Mouse (Mus musculus) left cerebral cortex, postnatal 10 days (tissue): Measurements from ENCODE around the gene Bpifc. TPM values are rescaled to one million over a fixed set of nuclear protein-coding genes. Genes with fewer than 3 reads are reported as not detected.

Experiments
- DNase-seq, 2 experiments: peaks; one replicate each; pipeline ENCODE4 v3.0.0; 2021 to 2022; ENCODE audit warnings: low spot score in 2 of 2, mixed read lengths in 1 of 2; ENCODE audit errors: extremely low spot score in 1 of 2
- intact Hi-C: fragments of 180-260 bp; cut with DNase I; formaldehyde crosslinking; loops from one replicate; pipeline ENCODE4 v1.15.1; 2025
- total RNA-seq, 2 experiments: library from RNA; stranded (reverse); gene quantifications; 2 replicates each; pipeline ENCODE4 v1.2.3; 2021

Bpifc gene
- total RNA-seq, 2 experiments from 2014 or later, result not detected

- DNase-seq, result no peak
- intact Hi-C loops, result no loop called here
Measured at GRCm38 (mm10) chr10:86021408-86021748, 9.7 kb upstream of the Bpifc start.

- intact Hi-C loops, result no loop called here
- DNase-seq, result no peak
Measured at GRCm38 (mm10) chr10:86018813-86019212, 7.1 kb upstream of the Bpifc start.

- intact Hi-C loops, result no loop called here
- DNase-seq, result no peak
Measured at GRCm38 (mm10) chr10:86017781-86018180, 6.1 kb upstream of the Bpifc start.

DNA sequence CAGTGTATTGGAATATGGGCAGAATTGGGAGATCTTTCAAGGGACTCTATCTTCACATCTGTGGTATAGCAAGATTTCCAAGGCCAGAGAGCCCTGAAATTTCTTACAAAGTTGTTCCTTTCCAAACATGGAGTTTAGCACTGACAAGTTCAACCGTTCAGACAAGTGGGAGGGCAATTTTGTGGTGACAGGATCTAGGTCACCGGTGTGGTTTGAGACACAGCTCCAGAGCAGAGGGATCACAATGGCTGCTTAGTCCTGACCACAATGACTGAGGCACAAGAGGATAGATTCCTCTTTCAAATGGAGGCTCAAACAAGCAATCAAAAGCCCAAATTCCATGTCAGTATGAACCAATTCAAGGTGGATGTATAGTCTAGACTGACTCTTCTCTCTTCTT is 523 bp downstream of the Bpifc start:
- no peak for DNase-seq
- intact Hi-C loops, result no loop called here

DNA sequence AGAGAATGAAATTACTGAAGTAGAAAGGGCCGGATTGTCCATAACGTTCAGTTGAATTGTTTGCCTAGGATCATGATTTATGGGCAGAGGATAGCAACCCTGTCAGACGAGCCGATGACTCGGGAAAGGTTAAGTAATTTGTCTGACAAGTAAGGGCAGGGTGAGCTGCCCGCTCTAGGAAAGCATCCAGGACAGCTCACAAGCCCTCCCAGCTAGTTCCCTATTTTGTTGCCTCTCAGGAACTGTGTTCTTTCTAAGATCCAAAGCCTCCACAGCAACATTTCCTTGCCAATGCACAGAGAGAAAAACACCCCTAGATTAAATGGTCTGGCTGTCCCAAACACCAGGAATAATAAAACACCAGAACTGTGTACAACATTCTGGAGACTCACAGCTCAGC is 1.1 kb downstream of the Bpifc start:
- intact Hi-C loops, result no loop called here
- DNase-seq, result no peak

DNA sequence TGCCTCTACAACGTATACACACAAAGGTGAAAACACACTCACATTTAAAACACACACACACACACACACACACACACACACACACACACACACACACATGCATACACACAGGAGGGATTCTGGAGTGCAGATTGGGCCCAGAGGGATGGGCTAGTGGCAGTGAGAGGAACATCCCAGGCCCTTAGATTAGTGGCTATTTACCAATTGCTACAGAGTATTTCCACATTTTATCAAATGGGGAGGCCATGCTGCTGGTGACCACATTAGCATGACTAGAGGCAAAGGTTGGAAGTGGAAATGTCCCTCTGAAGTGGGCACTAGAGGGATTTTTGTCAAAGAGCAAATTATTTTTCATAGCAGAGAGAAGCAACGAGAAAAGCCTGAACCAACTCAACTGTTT is 2.0 kb downstream of the Bpifc start:
- no peak for DNase-seq
- intact Hi-C loops, result no loop called here

GRCm38 (mm10) chr10:86006455-86006854 is 5.2 kb downstream of the Bpifc start:
- intact Hi-C loops, result no loop called here
- no peak for DNase-seq

- intact Hi-C loops, result no loop called here
- no peak for DNase-seq
Measured at GRCm38 (mm10) chr10:86000447-86000846, 11.2 kb downstream of the Bpifc start.

- DNase-seq, result no peak
- intact Hi-C loops, result no loop called here
Measured at GRCm38 (mm10) chr10:85994543-85995104, 17.1 kb downstream of the Bpifc start.

DNA sequence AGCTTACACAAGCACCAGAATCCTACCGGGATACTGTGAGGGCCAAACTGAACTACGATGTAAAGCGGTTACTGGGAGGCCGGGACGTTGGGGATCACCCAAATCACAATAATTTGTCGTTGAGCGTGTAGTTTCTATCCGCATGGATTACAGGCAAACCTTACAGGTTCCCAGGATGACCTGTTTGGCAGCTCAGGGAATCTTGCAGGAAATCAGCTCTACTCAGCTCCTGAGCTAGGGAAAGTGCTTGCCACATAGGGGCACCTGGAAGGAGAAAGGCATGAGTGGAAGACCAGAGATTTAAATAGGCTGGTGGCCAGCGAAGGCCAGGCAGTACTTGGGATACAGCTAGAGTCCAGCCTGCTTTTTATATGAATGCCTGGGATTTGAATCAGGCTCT is 17.9 kb downstream of the Bpifc start:
- intact Hi-C loops, result no loop called here
- DNase-seq, result no peak

GRCm38 (mm10) chr10:85992412-85992811 is 19.3 kb downstream of the Bpifc start:
- DNase-seq, result no peak
- intact Hi-C loops, result no loop called here

GRCm38 (mm10) chr10:85989412-85990115 is 22.1 kb downstream of the Bpifc start:
- intact Hi-C loops, result no loop called here
- no peak for DNase-seq

- intact Hi-C loops, result no loop called here
- DNase-seq, result peak; percentile 31 to 42
Measured at GRCm38 (mm10) chr10:85972915-85973314, 38.8 kb downstream of the Bpifc start.

- intact Hi-C loops, result no loop called here
- DNase-seq, result no peak
Measured at GRCm38 (mm10) chr10:85971826-85972225, 39.9 kb downstream of the Bpifc start.

DNA sequence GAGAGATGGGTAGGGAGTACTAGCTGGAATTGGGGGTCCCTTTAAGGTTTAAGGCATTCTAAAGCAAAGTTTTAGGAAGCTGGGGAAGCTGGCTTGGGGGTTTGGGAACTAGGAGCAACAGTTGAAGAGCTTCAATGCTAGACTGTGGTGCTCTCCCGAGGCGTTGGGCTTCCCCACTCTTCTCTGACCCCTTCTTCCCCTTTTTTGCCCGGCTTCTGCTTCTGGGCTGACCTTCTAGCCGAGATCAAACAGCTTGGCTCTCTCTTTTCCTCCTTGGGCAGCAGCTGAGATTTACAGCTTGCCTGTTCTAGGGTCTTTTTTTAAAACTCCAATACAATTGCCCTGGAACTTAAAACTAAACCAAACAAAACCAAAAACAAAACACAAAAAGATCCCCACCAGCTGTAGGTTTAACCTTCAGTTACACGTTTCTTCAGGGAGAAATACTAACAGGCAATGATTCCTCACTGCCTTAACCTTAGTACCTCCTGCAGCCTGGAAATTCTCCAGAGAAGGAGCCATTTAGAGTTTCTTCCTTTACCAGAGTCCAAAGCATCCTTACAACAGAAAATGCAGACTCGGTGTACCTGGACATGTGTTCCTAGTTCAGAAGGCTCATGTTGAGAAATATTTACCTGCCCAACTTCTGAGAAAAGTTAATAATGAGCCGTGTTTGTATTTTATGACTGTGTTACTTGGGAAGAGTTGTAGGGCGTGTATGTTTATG is 41.6 kb downstream of the Bpifc start:
- DNase-seq, result no peak
- intact Hi-C loops, result loop anchor here (5.0 kb wide), 2 partner anchors 332 to 492 kb away; partner anchors contain the start of gene Timp3

GRCm38 (mm10) chr10:85968731-85969130 is 43.0 kb downstream of the Bpifc start:
- no peak for DNase-seq
- intact Hi-C loops, result loop anchor here (5.0 kb wide), 2 partner anchors 334 to 494 kb away; partner anchors contain the start of gene Timp3

GRCm38 (mm10) chr10:85968157-85968634 is 43.5 kb downstream of the Bpifc start:
- intact Hi-C loops, result loop anchor here (5.0 kb wide), 2 partner anchors 334 to 494 kb away; partner anchors contain the start of gene Timp3
- peak; percentile 80 to 84 for DNase-seq

GRCm38 (mm10) chr10:85967411-85968156 is 44.1 kb downstream of the Bpifc start:
- intact Hi-C loops, result loop anchor here (5.0 kb wide), 2 partner anchors 335 to 495 kb away; partner anchors contain the start of gene Timp3
- DNase-seq, result no peak

DNA sequence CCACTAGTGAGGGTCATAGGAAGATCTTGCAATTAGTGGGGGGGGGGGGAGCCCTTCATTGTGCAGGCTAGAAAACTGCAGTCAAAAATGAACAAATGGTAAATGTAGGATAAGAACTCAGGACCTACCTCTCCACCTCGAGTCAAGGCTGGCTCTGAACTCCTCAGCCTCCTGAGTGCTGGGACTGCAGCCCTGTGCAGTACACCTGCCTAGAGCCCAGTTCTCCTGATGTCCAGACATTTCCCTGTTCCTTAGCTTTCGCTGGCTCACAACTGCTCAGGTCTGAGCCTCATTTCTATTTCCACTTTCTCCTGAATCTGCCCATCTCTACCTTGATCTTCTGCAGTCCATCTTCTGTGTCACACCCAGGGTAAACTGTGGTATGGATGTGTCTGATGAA is 45.2 kb downstream of the Bpifc start:
- DNase-seq, result no peak
- intact Hi-C loops, result loop anchor here (5.0 kb wide), 2 partner anchors 336 to 496 kb away; partner anchors contain the start of gene Timp3
